Mouse (Mus musculus): ENCODE data around the gene Rxra. TPM values are rescaled to one million over a fixed set of nuclear protein-coding genes. Genes with fewer than 3 reads are reported as not detected.
A peak's percentile ranks its signal among the peaks of the same experiment; 100 is the strongest.

Gene Rxra
- polyA plus RNA-seq, 1 experiment: 4.9 TPM

DNA sequence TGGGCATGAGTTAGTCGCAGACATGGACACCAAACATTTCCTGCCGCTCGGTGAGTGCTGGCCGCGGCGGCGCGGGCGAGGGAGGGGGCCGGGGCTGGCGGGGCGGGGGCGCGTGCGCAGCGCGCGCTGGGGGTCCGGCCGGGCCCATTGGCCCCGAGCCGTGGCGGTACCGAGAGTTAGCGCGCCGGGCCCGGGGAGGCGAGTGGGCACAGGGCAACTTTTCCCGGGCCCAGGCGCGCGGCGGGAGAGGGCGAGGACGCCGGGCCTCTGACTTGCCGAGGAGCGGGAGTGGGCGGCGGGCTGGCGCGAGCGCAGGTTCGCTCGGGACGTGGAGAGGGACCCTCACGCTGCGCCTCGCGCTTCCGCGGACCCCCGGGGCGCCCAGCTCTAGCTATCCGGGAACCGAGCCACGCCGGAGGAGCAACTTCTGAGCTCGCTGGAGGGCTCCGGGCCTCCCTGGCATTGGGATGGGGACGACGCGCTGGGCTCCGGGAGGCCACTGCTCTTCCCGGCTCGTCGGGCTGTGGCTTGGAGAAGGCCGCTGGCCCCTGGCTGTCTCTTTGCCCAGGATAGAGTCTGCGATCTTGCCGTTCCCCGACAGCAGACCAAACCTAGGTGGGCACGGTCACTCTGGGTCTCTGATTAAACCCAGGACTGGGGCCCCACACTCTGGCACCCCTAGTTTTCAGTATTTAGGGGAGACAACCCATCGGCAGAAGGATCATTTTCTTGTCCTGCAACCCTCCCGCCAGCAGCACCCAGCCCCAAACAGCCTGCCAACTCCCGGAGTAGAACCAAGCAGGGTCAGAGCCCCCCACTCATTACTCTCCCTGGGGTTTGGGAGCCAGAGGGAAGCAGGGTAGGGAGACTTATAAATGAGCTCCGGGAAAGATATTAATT is 1.4 kb downstream of the Rxra start:
- Histone ChIP-seq H3K4me1 (ENCODE audit: control insufficient read depth, insufficient read depth, low read length) (no peaks in the 10 kb centered on the region), H3K4me3 (replicated peaks; ENCODE audit: control insufficient read depth, low read depth, low read length) (peak overlapping the region; percentile 51), H3K27ac (ENCODE audit: control insufficient read depth, insufficient read depth, low read depth, low read length, poor library complexity) (peak overlapping the region; percentile 21; the same call in 1 of the 2 replicates)
- WGBS: 1% methylated on average over 70 of the region's 77 CpGs
- no peak for TF ChIP-seq POLR2A (IDR thresholded peaks at IDR 0.05; ENCODE audit: borderline replicate concordance, control insufficient read depth, low read depth, low read length)
- TF ChIP-seq CTCF (IDR thresholded peaks at IDR 0.05; ENCODE audit: control insufficient read depth, insufficient read depth, low read length): no peak

DNA sequence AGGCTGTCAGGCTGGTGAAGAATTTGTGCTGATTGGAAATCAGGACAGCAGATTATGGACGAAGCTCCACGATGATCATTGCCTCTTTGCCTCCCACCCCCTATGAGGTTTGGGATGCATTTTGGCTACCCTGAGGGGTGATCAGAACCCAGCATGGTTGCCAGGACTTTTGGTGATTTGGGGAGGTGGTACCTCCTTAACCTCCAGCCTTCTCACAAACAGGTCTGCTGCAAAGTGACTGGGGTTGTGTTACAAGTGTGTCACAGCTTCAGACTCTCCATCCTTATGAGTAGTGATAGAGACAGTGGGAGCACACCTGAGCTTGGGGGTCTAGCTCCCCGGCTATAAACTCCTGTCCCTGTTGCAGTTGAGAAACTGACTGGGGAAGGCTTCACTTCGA is 2.1 kb downstream of the Rxra start:
- 62% methylated on average over 4 of the region's 4 CpGs for WGBS
- Histone ChIP-seq H3K4me3 (replicated peaks; ENCODE audit: control insufficient read depth, low read depth, low read length) (peak overlapping the region; percentile 25), H3K4me1 (ENCODE audit: control insufficient read depth, insufficient read depth, low read length) (no peaks in the 10 kb centered on the region), H3K27ac (ENCODE audit: control insufficient read depth, insufficient read depth, low read depth, low read length, poor library complexity) (no peak overlapping the region)
- TF ChIP-seq POLR2A (IDR thresholded peaks at IDR 0.05; ENCODE audit: borderline replicate concordance, control insufficient read depth, low read depth, low read length) (no peak), CTCF (IDR thresholded peaks at IDR 0.05; ENCODE audit: control insufficient read depth, insufficient read depth, low read length) (no peak)

DNA sequence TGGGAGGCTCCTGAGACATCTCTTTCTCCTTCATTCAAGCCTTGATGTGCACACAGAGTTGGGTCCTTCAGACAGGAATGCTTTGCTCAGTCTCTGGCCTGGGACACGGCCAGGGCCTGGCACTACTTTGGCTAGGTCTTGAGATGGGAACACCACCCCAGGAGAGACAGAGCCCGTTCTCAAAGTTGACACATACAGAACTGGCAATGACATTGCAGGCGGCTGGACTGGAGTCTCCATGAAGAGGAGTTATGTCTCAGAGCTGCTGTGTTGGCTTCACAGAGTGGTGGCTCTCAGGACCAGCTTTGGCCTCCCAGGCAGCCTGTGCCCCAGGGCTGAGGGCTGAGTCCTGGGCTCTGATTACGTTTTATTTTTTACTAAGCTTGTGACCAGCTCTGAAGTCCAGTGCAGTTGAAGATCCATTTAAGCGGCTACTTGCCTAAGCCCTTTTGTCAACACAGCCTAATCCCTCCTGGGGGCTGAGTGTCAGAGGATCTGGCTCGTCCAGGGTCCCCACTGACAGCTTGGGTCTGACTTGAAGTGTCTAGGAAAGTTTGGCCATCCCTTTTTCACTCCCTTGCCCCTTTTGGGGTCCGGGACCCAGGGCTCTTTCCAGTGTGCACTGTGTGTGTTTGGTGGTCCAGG is 2.7 kb downstream of the Rxra start:
- H3K27ac ChIP-seq (ENCODE audit: control insufficient read depth, insufficient read depth, low read depth, low read length, poor library complexity): no peak overlapping the region
- TF ChIP-seq CTCF (IDR thresholded peaks at IDR 0.05; ENCODE audit: control insufficient read depth, insufficient read depth, low read length): no peak
- no peak for TF ChIP-seq POLR2A (IDR thresholded peaks at IDR 0.05; ENCODE audit: borderline replicate concordance, control insufficient read depth, low read depth, low read length)

DNA sequence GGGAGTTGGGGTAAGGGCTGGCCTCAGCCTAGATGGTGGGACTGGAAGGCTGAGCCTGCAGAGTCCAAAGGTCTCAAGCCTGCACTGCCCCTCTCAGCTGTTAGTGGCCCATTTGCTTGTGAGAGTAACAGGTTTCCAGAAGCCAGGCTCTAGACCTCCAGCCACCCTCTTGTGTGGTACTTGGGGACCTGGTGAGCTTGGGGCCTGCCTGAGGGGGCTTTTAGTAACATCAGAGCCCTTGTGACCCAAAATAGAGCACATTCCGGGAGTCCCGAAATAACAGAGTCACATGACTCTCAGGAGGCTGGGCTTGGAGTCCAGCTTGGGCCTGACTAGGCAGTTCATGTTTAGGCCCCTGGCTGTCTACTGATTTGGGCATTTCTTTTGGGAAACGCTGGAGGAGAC is 3.4 kb downstream of the Rxra start:
- Histone ChIP-seq H3K4me3 (replicated peaks; ENCODE audit: control insufficient read depth, low read depth, low read length) (no peak overlapping the region), H3K4me1 (ENCODE audit: control insufficient read depth, insufficient read depth, low read length) (no peaks in the 10 kb centered on the region), H3K27ac (ENCODE audit: control insufficient read depth, insufficient read depth, low read depth, low read length, poor library complexity) (no peak overlapping the region)
- WGBS: 63% methylated on average over 3 of the region's 3 CpGs
- TF ChIP-seq CTCF (IDR thresholded peaks at IDR 0.05; ENCODE audit: control insufficient read depth, insufficient read depth, low read length) (no peak), POLR2A (IDR thresholded peaks at IDR 0.05; ENCODE audit: borderline replicate concordance, control insufficient read depth, low read depth, low read length) (no peak)

More for the DNA sequence above, 2.7 kb downstream of the Rxra start:
- WGBS: 81% methylated on average over 7 of the region's 7 CpGs
- no peak overlapping the region for H3K4me3 ChIP-seq (replicated peaks; ENCODE audit: control insufficient read depth, low read depth, low read length)
- H3K4me1 ChIP-seq (ENCODE audit: control insufficient read depth, insufficient read depth, low read length): no peaks in the 10 kb centered on the region

DNA sequence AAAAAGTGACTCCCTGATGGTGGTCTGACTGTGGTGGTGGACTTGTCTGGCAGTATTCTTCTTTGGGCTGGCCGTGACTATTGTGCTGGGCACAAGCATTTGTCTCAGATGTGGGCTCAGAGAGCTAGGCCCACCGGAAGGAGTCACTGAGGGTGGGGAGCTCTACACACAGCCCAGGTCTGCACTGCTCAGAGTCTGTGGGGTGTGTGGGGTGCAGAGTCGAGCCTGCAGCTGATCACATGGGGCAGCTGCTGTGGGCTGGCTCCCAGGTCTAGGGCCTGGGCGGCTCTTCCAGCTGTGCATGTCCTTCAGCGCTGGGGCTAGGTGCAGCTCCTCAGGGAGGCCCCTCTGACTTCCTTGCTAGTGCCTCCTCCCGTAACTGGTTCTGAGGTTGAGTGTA is 3.8 kb downstream of the Rxra start:
- H3K4me1 ChIP-seq (ENCODE audit: control insufficient read depth, insufficient read depth, low read length): no peaks in the 10 kb centered on the region
- 71% methylated on average over 6 of the region's 6 CpGs for WGBS
- H3K4me3 ChIP-seq (replicated peaks; ENCODE audit: control insufficient read depth, low read depth, low read length): no peak overlapping the region
- H3K27ac ChIP-seq (ENCODE audit: control insufficient read depth, insufficient read depth, low read depth, low read length, poor library complexity): no peak overlapping the region
- TF ChIP-seq POLR2A (IDR thresholded peaks at IDR 0.05; ENCODE audit: borderline replicate concordance, control insufficient read depth, low read depth, low read length): no peak
- TF ChIP-seq CTCF (IDR thresholded peaks at IDR 0.05; ENCODE audit: control insufficient read depth, insufficient read depth, low read length): no peak

DNA sequence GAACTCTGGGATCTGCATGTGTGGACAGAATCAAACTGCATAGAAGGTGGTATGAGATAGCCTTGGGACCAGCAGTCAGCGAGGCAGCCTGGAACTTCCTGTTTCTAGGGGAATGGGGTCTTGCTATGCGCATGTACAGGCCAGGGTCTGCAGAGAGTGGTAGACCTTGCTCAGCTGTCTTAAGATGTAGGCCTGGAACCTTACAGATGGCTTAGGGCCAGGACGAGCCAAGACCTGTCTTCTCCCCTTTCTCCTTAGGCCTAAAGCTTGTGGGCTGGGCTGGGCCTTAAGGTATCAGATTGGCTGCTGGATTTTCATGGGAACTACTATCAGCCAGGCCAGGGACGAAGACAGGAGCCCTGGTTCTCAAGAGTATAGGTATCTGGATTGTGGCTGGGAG is 4.4 kb downstream of the Rxra start:
- Histone ChIP-seq H3K4me3 (replicated peaks; ENCODE audit: control insufficient read depth, low read depth, low read length) (no peak overlapping the region), H3K27ac (ENCODE audit: control insufficient read depth, insufficient read depth, low read depth, low read length, poor library complexity) (no peak overlapping the region), H3K4me1 (ENCODE audit: control insufficient read depth, insufficient read depth, low read length) (no peaks in the 10 kb centered on the region)
- WGBS: 75% methylated on average over 4 of the region's 4 CpGs
- no peak for TF ChIP-seq POLR2A (IDR thresholded peaks at IDR 0.05; ENCODE audit: borderline replicate concordance, control insufficient read depth, low read depth, low read length)
- no peak for TF ChIP-seq CTCF (IDR thresholded peaks at IDR 0.05; ENCODE audit: control insufficient read depth, insufficient read depth, low read length)

DNA sequence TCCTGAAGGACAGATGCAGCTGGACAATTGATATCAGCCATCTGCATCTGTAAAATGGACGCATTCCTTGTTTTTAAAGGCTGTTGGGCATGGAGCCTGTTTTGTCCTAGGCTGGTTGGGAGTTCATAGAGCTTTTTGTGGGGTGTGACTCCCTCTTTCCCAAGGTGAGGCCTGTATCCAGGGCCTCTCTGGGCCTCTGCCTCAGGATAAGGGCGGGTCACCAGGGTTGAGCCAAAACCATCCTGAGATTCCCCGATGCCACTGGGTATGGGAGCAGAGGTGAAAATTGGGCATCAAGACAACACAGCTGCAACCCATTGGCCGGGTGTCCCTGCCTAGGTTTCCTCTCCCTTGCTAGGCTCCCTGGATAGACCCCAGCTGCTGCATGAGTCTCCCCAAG is 5.2 kb downstream of the Rxra start:
- H3K27ac ChIP-seq (ENCODE audit: control insufficient read depth, insufficient read depth, low read depth, low read length, poor library complexity): no peak overlapping the region
- no peaks in the 10 kb centered on the region for H3K4me1 ChIP-seq (ENCODE audit: control insufficient read depth, insufficient read depth, low read length)
- H3K4me3 ChIP-seq (replicated peaks; ENCODE audit: control insufficient read depth, low read depth, low read length): no peak overlapping the region
- WGBS: 74% methylated on average over 4 of the region's 4 CpGs
- no peak for TF ChIP-seq CTCF (IDR thresholded peaks at IDR 0.05; ENCODE audit: control insufficient read depth, insufficient read depth, low read length)
- TF ChIP-seq POLR2A (IDR thresholded peaks at IDR 0.05; ENCODE audit: borderline replicate concordance, control insufficient read depth, low read depth, low read length): no peak

DNA sequence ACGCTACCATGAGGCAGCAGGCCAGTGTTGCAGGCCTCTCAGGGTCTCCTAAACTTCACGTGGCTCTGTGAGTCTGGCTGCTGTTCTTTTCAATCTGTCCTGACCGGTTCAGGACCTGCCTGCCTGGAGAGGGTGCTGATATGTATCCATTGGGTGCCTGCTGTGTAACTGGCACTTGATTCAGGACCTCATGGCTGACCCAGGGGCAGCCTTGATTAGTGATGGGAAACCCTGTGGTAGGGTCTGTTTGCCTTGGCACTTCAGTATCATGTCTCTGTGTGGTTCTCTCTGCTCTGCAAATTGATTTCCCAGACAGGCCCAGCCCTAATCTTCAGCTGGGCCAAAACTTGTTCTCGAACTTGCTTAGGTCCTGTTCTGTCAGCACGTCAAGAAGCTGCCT is 5.9 kb downstream of the Rxra start:
- TF ChIP-seq POLR2A (IDR thresholded peaks at IDR 0.05; ENCODE audit: borderline replicate concordance, control insufficient read depth, low read depth, low read length) (no peak), CTCF (IDR thresholded peaks at IDR 0.05; ENCODE audit: control insufficient read depth, insufficient read depth, low read length) (no peak)
- WGBS: 80% methylated on average over 5 of the region's 5 CpGs
- Histone ChIP-seq H3K4me3 (replicated peaks; ENCODE audit: control insufficient read depth, low read depth, low read length) (no peak overlapping the region), H3K4me1 (ENCODE audit: control insufficient read depth, insufficient read depth, low read length) (no peaks in the 10 kb centered on the region), H3K27ac (ENCODE audit: control insufficient read depth, insufficient read depth, low read depth, low read length, poor library complexity) (no peak overlapping the region)

Data from bone marrow, adult 2 months (tissue).